Mouse (Mus musculus) cerebellum, adult 2 months (tissue): ENCODE measurements around the gene Pacrg. TPM values are rescaled to one million over a fixed set of nuclear protein-coding genes. Genes with fewer than 3 reads are reported as not detected.
A peak's percentile ranks its signal among the peaks of the same experiment; 100 is the strongest.

Source experiments
- DNase-seq, 2 experiments: peaks; one replicate each; pipeline ENCODE4 v3.0.0; 2021
- H3K27ac ChIP-seq: fragments of 200-500 bp; 2 replicates; pipeline ENCODE4 v1.5.1; 2012; ENCODE audit warnings: low read length, control low read depth, inconsistent platforms; ENCODE audit not compliant: insufficient read depth
- H3K27me3 ChIP-seq: fragments of 200-500 bp; 2 replicates; pipeline ENCODE4 v1.6.1; 2012; ENCODE audit warnings: inconsistent platforms, mild to moderate bottlenecking, low read length, moderate library complexity; ENCODE audit not compliant: control insufficient read depth, insufficient read depth
- H3K4me1 ChIP-seq: fragments of 200-500 bp; 2 replicates; pipeline ENCODE4 v1.6.1; 2011; ENCODE audit warnings: low read length; ENCODE audit not compliant: control insufficient read depth, insufficient read depth
- H3K4me3 ChIP-seq: fragments of 200-500 bp; replicated peaks from 2 replicates; pipeline ENCODE3; 2011; ENCODE audit warnings: mild to moderate bottlenecking, low read depth, low read length, control low read depth; ENCODE audit not compliant: insufficient read depth
- CTCF ChIP-seq: fragments of 200-500 bp; IDR thresholded peaks from 2 replicates; pipeline ENCODE4 v1.5.1; 2011; ENCODE audit warnings: low read depth, mild to moderate bottlenecking, control low read depth, low read length, moderate library complexity, borderline replicate concordance; ENCODE audit not compliant: insufficient read depth
- POLR2A ChIP-seq: fragments of 200-500 bp; IDR thresholded peaks from 2 replicates; pipeline ENCODE4 v1.6.1; 2011; ENCODE audit warnings: low read length, control low read depth, borderline replicate concordance; ENCODE audit not compliant: insufficient read depth
- WGBS: fragments of 180-500 bp; shearing (Covaris S2); methylation state at CpG from one replicate; pipeline ENCODE4 v1.1.7; 2018; 5-methylcytosine and 5-hydroxymethylcytosine counted together
- polyA plus RNA-seq: library from polyadenylated mRNA; depleted of rRNA; stranded (reverse); fragments of >200 nt; gene quantifications from 2 replicates; pipeline ENCODE4 v1.2.3, GENCODE M21; 2012

Gene Pacrg
- polyA plus RNA-seq, 1 experiment: 17.4 TPM

DNA sequence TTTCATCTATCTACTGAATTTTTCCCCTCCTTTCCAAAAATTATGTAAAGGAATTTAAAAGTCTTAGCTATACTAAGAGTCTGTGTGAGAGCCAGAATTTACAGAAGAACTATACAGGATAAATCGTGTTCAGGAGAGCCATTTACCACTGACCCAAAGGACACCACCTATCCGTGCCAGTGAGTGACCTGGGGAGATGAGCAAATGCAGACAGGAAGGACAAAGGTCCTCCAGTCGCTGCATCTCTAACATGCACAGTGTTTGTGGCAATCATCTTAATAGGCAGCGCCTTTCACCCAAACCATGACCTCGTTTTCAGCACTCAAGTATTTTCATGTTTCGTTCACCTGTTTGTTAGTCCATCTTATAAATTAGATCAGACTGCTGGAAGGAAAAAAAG is 105.4 kb downstream of the Pacrg start:
- H3K27ac ChIP-seq: no peak overlapping the region
- WGBS: 82% methylated on average over 6 of the region's 6 CpGs

DNA sequence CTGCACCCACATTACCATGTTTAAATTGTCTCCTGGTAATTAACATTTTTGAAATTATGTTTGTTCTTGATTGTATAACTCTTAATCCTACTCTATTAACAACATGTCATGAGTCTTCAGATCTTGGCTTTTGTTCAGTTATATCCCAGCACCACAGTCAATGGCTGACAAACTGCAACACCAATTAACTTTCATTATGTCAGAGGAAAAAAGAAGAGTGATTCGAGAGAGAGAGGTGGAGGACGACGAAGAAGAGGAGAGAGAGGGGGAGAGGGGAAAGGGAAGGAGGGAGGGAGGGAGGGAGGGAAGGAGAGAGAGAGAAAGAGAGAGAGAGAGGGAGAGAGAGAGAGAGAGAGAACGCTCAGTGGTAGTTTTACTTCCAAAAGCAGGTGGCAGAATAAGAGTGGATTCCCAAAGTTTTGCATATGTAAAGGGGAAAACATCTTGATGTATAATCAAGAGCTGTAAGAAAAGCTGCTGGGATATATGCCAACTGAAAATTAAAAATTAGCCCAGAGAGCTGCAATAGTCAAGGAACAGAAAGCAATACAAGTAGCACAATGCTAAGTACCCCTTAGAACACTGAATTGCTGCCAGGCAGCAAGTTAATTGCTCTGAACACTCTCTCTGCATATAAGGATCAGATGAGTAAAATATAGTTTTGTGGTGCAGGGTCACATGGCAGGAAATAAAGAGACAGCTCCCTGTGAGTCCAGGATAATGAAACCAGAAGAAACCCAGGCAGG is 107.6 kb downstream of the Pacrg start:
- no peak for DNase-seq
- H3K4me3 ChIP-seq: no peak overlapping the region
- no peaks in the 10 kb centered on the region for H3K27me3 ChIP-seq
- no peaks in the 10 kb centered on the region for H3K4me1 ChIP-seq
- 28% methylated on average over 4 of the region's 4 CpGs for WGBS
- H3K27ac ChIP-seq: no peak overlapping the region
- TF ChIP-seq CTCF (no peak), POLR2A (no peak)

More for the DNA sequence above, 105.4 kb downstream of the Pacrg start:
- H3K27me3 ChIP-seq: no peaks in the 10 kb centered on the region
- DNase-seq: no peak
- H3K4me3 ChIP-seq: no peak overlapping the region
- H3K4me1 ChIP-seq: no peaks in the 10 kb centered on the region
- TF ChIP-seq CTCF: no peak
- no peak for TF ChIP-seq POLR2A

DNA sequence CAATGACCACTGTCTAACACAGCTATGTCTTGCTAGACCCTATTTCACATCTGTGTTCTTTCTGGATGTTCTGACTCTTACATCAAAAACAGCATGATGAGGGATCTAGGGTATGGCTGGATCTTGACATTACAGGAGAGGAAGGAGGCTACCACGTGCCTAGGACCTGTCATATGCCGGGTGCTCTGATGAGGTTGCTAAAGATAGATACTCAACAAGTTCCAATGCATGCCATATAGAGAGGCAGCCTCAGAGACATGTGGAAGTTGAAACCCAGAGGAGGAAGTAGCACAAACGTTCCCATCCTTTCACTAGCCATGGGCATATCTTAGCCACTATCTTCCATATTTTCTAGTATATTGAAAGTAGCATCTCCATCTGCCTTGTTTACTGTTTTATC is 115.3 kb downstream of the Pacrg start:
- H3K27me3 ChIP-seq: no peaks in the 10 kb centered on the region
- no peak overlapping the region for H3K4me3 ChIP-seq
- WGBS: 88% methylated on average over 3 of the region's 3 CpGs
- TF ChIP-seq CTCF (no peak), POLR2A (no peak)
- no peaks in the 10 kb centered on the region for H3K4me1 ChIP-seq
- no peak overlapping the region for H3K27ac ChIP-seq
- no peak for DNase-seq

DNA sequence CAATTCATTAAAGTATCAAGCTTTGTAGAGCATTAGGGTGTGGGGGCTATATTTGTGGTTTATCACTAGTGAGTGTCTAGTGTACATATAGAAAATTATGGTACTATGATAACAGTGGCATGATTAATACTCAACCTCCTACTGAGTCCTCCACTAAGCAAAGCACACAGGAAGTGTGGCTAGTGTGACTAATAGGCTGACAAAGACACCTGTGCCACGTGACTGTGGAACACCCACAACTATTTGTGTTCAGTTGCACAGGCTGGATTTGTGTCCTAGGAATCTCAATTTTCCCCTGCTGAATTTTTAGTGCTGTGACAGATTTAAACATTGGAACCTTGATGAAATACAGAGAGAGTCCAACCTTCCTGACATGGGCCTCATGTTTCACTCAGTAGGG is 118.5 kb downstream of the Pacrg start:
- TF ChIP-seq POLR2A (no peak), CTCF (no peak)
- Histone ChIP-seq H3K27ac (no peak overlapping the region), H3K4me1 (no peaks in the 10 kb centered on the region), H3K27me3 (no peaks in the 10 kb centered on the region), H3K4me3 (no peak overlapping the region)
- WGBS: 73% methylated on average over 1 of the region's 1 CpGs
- no peak for DNase-seq

DNA sequence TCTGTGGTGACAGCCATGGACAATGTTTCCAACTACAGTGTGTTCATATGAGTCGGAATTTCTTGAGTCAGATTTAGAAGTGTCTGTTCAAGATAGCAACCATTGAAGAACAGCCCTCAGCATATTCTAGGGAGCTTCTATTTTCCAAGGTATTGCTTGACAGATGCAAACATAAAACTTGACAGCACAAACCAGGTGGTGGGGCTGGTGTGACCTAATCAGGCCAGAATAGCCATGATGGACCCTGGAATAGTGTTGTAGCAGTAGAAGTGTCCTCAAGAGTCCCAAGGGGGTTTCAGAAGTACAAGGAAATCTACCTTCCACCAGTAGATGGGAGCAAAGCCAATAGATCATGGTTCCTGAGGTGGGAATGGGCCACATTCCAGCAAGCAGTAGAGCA is 123.0 kb downstream of the Pacrg start:
- H3K4me1 ChIP-seq: no peaks in the 10 kb centered on the region
- DNase-seq: no peak
- 98% methylated on average over 1 of the region's 1 CpGs for WGBS
- H3K27me3 ChIP-seq: no peaks in the 10 kb centered on the region
- TF ChIP-seq POLR2A (no peak), CTCF (no peak)
- H3K27ac ChIP-seq: no peak overlapping the region
- no peak overlapping the region for H3K4me3 ChIP-seq

DNA sequence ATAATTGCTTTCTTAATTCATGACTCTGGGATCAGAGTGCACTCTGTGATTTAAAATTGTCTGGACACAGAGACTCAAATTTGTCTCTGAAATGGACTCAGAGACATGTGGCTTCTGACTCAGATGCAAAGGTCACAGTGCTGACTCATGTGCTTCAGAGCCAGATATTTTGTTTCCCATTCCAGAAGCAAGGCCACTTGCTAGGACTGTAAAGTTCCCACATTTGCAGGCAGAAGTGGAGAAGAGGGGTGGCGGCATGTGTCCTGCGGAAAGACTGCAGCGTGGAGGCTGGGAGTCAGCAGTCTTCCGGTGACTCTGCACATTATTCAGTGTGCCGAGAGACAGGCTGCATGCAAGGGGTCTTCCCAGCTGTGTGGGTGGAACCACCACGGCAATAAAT is 137.3 kb downstream of the Pacrg start:
- no peak overlapping the region; the same call in 1 of the 2 replicates for H3K27ac ChIP-seq
- peaks cover 4% of the 10 kb centered on the region for H3K4me1 ChIP-seq
- WGBS: 57% methylated on average over 6 of the region's 6 CpGs
- TF ChIP-seq POLR2A (no peak), CTCF (no peak)
- no peaks in the 10 kb centered on the region for H3K27me3 ChIP-seq
- DNase-seq: peak; percentile 21 to 61
- no peak overlapping the region for H3K4me3 ChIP-seq

DNA sequence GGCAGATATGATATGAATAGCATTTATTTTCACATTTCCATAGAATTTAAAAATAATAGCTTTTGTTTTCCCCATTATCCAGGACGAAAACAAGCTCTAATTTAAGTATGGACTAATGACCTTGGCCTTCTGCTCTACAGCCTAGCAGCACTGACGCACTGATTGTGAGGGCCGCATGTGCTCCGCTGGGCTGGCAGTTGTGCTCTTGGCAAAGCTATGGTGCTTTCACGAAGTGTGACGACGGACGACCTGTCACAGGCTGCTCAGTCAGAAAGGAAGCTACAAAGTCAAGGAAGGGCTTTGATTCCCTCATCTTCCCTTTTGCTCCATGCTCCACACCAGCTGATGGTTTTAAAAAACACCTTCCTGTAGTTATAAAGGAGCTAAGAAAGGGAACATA is 142.1 kb downstream of the Pacrg start:
- no peak for DNase-seq
- no peak overlapping the region for H3K27ac ChIP-seq
- TF ChIP-seq POLR2A (no peak), CTCF (no peak)
- peaks cover 3% of the 10 kb centered on the region for H3K4me1 ChIP-seq
- H3K4me3 ChIP-seq: no peak overlapping the region
- no peaks in the 10 kb centered on the region for H3K27me3 ChIP-seq
- WGBS: 37% methylated on average over 8 of the region's 8 CpGs

DNA sequence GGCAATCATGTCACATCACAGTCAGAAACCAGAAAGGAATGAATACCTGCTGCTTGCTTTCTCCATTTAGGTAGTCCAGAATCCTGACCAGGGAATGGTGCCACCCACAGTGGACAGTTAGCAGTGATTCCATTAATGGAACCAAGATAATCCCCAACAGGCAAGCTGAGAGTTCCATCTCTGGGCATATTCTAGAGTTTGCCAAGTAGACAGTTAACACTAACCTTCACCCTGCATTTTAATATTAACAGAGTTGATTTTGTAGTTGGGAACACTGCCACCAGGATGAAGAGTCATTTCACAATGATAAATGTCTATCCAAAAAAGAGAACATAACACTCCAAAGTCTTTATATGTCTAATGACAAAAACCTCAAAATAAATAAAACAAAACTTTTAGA is 144.7 kb downstream of the Pacrg start:
- TF ChIP-seq POLR2A (no peak), CTCF (no peak)
- DNase-seq: no peak
- no peaks in the 10 kb centered on the region for H3K4me1 ChIP-seq

DNA sequence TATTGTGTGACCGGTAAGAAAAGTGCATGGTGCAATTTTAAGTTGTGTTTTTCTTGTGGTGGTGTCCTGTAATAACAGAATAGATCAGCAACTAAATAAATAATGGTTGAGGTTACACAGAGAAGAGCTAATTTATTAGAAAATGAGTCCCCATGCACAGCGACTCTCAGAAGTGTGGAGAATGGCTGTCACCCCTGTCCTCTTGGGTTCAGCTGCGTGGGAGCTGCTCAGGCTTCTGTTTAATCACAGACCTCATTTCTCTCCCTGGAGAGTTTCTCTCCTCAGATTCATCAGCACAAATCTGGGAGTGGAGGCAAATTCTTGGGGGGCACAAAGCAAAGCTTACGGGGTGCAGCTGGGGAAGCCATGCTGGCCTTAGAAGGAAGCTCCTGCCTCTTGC is 163.0 kb downstream of the Pacrg start:
- no peak for DNase-seq
- Histone ChIP-seq H3K4me3 (no peak overlapping the region), H3K4me1 (no peaks in the 10 kb centered on the region), H3K27ac (no peak overlapping the region), H3K27me3 (no peaks in the 10 kb centered on the region)
- TF ChIP-seq CTCF: no peak
- 85% methylated on average over 4 of the region's 4 CpGs for WGBS

More for the DNA sequence above, 144.7 kb downstream of the Pacrg start:
- Histone ChIP-seq H3K27ac (no peak overlapping the region), H3K4me3 (no peak overlapping the region), H3K27me3 (no peaks in the 10 kb centered on the region)
